Mouse (Mus musculus): Measurements from ENCODE around the gene Cdc27. TPM values are rescaled to one million over a fixed set of nuclear protein-coding genes. Genes with fewer than 3 reads are reported as not detected.
"Not testable (repeated sequence)": the region's sequence is repeated elsewhere in the genome, so short reads cannot be mapped to it uniquely, and the experiment has no call there.

Gene Cdc27
- polyA plus RNA-seq, 1 experiment = 16.2 TPM

DNA sequence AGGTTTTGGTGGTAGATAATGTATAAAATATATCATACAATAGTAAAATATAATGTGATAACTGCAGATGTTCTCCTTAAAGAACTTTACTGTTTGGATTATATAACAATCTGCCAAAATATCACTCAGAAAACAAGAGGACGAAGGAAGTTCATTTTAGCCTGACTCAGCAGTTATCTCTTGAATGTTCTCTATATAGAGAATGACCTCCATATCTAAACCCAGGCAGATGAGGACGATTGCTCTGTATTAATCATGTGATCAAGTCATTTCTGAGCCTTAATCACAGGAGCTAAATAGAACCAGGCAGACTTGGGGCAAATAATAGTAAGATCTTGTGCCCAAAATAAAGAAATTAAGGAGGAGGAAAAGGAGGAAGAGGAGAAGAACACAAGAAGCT, 5.9 kb downstream of the Cdc27 start:
- Histone ChIP-seq H3K27ac (ENCODE audit: control insufficient read depth, insufficient read depth, low read depth, low read length, poor library complexity) (no peak overlapping the region), H3K4me3 (replicated peaks; ENCODE audit: control insufficient read depth, low read depth, low read length) (no peak overlapping the region), H3K4me1 (ENCODE audit: control insufficient read depth, insufficient read depth, low read length) (no peaks in the 10 kb centered on the region; the same call in 1 of the 2 replicates)
- WGBS = 22% methylated on average over 2 of the region's 2 CpGs
- TF ChIP-seq CTCF (IDR thresholded peaks at IDR 0.05; ENCODE audit: control insufficient read depth, insufficient read depth, low read length) (no peak), POLR2A (IDR thresholded peaks at IDR 0.05; ENCODE audit: borderline replicate concordance, control insufficient read depth, low read depth, low read length) (no peak)

DNA sequence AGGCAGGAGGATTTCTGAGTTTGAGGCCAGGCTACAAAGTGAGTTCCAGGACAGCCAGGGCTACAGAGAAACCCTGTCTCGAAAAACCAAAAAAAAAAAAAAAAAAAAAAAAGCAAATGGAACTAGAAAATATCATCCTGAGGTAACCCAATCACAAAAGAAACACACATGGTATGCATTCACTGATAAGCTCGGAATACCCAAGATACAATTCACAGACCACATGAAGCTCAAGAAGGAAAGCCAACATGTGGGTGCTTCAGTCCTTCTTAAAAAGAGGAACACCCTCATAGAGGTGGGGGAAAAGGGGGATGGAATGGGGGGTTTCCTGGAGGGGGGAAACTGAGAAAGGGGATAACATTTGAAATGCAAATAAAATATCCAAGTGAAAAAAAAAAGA, 7.1 kb downstream of the Cdc27 start:
- H3K27ac ChIP-seq (ENCODE audit: control insufficient read depth, insufficient read depth, low read depth, low read length, poor library complexity); H3K4me3 ChIP-seq (replicated peaks; ENCODE audit: control insufficient read depth, low read depth, low read length); H3K4me1 ChIP-seq (ENCODE audit: control insufficient read depth, insufficient read depth, low read length): not testable (repeated sequence)
- whole genome bisulfite sequencing = 44% methylated on average over 2 of the region's 2 CpGs

DNA sequence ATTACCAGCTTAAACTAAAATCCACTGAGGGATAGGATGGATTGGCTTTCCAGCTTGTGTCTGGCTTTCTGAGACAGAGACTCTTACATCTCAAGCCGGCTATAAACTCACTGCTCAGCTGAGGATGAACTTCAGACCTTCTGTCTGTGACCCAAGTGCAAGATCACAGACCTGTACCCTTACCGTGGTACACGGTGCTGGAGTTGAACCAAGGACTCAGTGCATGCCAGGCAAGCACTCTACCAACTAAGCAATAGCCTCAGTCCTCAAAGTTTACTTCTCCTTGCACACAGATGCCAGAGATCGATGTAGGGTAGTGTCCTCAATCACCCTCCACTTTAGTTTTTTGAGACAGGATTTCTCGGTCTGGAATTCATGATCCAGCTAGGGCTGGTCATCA, 10.6 kb downstream of the Cdc27 start:
- TF ChIP-seq CTCF (IDR thresholded peaks at IDR 0.05; ENCODE audit: control insufficient read depth, insufficient read depth, low read length) (no peak), POLR2A (IDR thresholded peaks at IDR 0.05; ENCODE audit: borderline replicate concordance, control insufficient read depth, low read depth, low read length) (no peak)
- no peak overlapping the region for H3K27ac ChIP-seq (ENCODE audit: control insufficient read depth, insufficient read depth, low read depth, low read length, poor library complexity)
- 90% methylated on average over 5 of the region's 5 CpGs for WGBS
- H3K4me1 ChIP-seq (ENCODE audit: control insufficient read depth, insufficient read depth, low read length) = no peaks in the 10 kb centered on the region; the same call in 1 of the 2 replicates
- no peak overlapping the region for H3K4me3 ChIP-seq (replicated peaks; ENCODE audit: control insufficient read depth, low read depth, low read length)

DNA sequence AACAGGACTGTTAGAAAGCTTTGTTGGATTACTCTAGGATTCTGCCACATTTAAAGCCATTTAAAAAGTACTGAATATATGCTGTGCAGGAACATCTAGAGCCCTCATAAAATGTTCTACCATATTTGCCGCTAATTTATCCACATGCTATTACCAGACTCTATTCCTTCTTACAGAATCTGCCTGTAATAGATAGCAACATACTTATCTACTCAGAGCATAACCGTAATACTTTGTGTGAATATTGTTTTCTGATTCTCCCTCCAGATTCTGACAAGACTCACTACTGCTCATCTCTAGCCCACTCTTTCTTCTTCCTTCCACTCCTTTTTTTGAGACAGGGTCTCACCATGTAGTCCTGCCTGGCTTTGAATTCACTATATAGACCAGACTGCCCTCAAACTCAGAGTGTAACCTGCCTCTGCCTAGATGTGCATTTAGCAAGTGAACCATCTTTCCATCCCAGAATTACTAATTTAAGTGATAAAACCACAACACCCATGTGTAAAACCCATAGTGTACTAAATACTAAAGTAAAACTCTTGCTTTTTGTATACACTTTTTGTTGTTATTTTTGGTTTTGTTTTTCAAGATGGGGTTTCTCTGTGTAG, 12.4 kb downstream of the Cdc27 start:
- no peak overlapping the region for H3K4me3 ChIP-seq (replicated peaks; ENCODE audit: control insufficient read depth, low read depth, low read length)
- WGBS = 63% methylated on average over 2 of the region's 2 CpGs
- TF ChIP-seq CTCF (IDR thresholded peaks at IDR 0.05; ENCODE audit: control insufficient read depth, insufficient read depth, low read length) (no peak), POLR2A (IDR thresholded peaks at IDR 0.05; ENCODE audit: borderline replicate concordance, control insufficient read depth, low read depth, low read length) (no peak)
- H3K4me1 ChIP-seq (ENCODE audit: control insufficient read depth, insufficient read depth, low read length) = no peaks in the 10 kb centered on the region
- H3K27ac ChIP-seq (ENCODE audit: control insufficient read depth, insufficient read depth, low read depth, low read length, poor library complexity) = no peak overlapping the region

DNA sequence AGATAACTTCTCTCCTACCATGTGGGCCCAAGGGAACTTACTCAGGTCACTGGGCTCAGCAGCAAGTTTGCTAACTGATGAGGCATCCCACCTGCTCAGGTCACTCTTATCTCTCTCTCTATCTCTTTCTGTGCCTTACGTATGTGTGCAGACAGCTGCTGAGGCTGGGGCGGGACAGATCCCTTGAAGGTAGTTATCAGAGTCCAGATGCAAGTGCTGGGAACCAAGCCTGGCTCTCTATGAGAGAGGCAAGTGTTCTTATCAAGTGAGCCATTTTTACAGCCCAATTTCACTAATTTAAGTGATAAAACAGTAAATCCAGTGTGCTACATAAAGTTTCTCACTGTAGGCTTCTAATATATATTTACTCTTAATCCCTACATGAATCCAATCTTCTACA, 13.6 kb downstream of the Cdc27 start:
- 69% methylated on average over 2 of the region's 2 CpGs for WGBS

DNA sequence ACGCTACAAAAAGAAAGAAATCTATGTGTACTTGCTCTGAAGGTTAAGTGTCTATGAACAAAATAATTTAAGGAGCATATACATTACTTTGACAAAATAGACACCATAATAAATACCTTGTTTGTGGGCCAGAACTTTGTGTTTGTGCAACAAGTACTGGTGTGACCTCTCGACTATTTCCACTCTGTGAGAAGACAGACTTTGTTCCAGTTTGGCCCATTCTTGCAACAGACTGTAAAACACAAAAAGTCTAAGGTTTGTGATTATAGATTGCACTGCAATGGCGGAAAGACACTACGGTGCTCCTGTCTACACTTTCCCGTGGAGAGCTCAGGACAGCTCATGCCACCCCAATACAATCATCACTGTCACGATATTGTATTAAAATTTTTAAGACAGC, 24.5 kb downstream of the Cdc27 start:
- Histone ChIP-seq H3K4me3 (replicated peaks; ENCODE audit: control insufficient read depth, low read depth, low read length) (no peak overlapping the region), H3K4me1 (ENCODE audit: control insufficient read depth, insufficient read depth, low read length) (no peaks in the 10 kb centered on the region), H3K27ac (ENCODE audit: control insufficient read depth, insufficient read depth, low read depth, low read length, poor library complexity) (no peak overlapping the region)
- TF ChIP-seq POLR2A (IDR thresholded peaks at IDR 0.05; ENCODE audit: borderline replicate concordance, control insufficient read depth, low read depth, low read length) (no peak), CTCF (IDR thresholded peaks at IDR 0.05; ENCODE audit: control insufficient read depth, insufficient read depth, low read length) (no peak)
- WGBS = 93% methylated on average over 6 of the region's 6 CpGs

More for the DNA sequence above, 13.6 kb downstream of the Cdc27 start:
- Histone ChIP-seq H3K4me3 (replicated peaks; ENCODE audit: control insufficient read depth, low read depth, low read length) (no peak overlapping the region), H3K4me1 (ENCODE audit: control insufficient read depth, insufficient read depth, low read length) (no peaks in the 10 kb centered on the region), H3K27ac (ENCODE audit: control insufficient read depth, insufficient read depth, low read depth, low read length, poor library complexity) (no peak overlapping the region)
- TF ChIP-seq CTCF (IDR thresholded peaks at IDR 0.05; ENCODE audit: control insufficient read depth, insufficient read depth, low read length) (no peak), POLR2A (IDR thresholded peaks at IDR 0.05; ENCODE audit: borderline replicate concordance, control insufficient read depth, low read depth, low read length) (no peak)

DNA sequence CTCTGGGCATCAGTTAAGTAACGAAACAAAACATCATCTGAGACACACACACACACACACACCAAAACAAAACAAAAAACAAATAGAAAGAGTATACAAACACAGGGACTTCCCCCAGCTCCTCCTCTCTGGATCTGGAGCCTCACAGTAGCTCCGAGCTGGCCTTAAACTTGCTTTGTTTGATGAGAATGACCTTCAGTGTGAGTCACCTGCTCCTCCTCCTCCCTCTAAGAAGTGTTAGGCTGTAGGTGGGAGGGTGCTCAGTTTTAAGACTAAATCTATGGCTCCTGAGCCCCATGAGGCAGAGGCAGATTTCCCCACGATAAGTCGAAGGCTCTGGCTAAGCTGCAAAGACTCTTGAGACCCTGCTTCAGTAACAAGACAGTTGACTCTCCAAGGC, 38.0 kb downstream of the Cdc27 start:
- H3K4me3 ChIP-seq (replicated peaks; ENCODE audit: control insufficient read depth, low read depth, low read length) = no peak overlapping the region
- WGBS = 87% methylated on average over 4 of the region's 4 CpGs
- no peak overlapping the region for H3K27ac ChIP-seq (ENCODE audit: control insufficient read depth, insufficient read depth, low read depth, low read length, poor library complexity)
- no peak for TF ChIP-seq CTCF (IDR thresholded peaks at IDR 0.05; ENCODE audit: control insufficient read depth, insufficient read depth, low read length)
- TF ChIP-seq POLR2A (IDR thresholded peaks at IDR 0.05; ENCODE audit: borderline replicate concordance, control insufficient read depth, low read depth, low read length) = no peak
- no peaks in the 10 kb centered on the region for H3K4me1 ChIP-seq (ENCODE audit: control insufficient read depth, insufficient read depth, low read length)

DNA sequence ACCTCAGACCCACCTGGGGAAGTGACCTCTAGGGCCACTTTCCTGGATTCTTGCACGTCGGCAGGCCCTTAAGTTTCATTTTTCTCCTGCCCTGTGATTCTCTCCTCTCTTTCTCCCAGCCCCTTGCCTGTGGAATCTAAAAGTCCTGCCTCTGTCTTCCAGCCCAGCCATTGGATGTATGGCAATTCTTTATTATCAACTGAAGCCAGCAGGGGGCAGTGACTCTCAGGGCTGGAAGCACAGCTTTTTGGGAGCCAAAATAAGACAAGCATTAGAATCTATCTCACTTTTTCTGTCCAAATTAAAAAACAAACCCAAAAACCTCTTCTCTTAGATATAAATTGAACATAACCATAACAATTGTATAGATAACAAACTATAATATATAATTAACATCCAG, 39.8 kb downstream of the Cdc27 start:
- no peak overlapping the region for H3K27ac ChIP-seq (ENCODE audit: control insufficient read depth, insufficient read depth, low read depth, low read length, poor library complexity)
- TF ChIP-seq CTCF (IDR thresholded peaks at IDR 0.05; ENCODE audit: control insufficient read depth, insufficient read depth, low read length) (peak; percentile 50), POLR2A (IDR thresholded peaks at IDR 0.05; ENCODE audit: borderline replicate concordance, control insufficient read depth, low read depth, low read length) (no peak)
- 95% methylated on average over 2 of the region's 2 CpGs for WGBS
- H3K4me3 ChIP-seq (replicated peaks; ENCODE audit: control insufficient read depth, low read depth, low read length) = no peak overlapping the region
- H3K4me1 ChIP-seq (ENCODE audit: control insufficient read depth, insufficient read depth, low read length) = no peaks in the 10 kb centered on the region

DNA sequence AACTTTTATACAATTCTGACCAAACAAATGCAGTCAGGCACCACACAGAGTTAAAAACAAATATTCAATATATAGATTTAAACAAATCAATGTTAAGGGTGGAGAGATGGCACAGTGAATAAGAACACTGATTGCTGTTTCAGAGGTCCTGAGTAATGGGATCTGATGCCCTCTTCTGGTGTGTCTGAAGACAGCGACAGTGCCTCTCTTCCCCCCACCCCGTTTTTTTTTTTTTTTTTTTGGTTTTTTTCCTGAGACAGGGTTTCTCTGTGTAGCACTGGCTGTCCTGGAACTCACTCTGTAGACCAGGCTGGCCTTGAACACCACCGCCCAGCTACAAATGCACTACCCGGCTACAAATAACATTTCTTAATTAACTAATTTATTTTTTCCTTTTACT, 42.0 kb downstream of the Cdc27 start:
- Histone ChIP-seq H3K4me1 (ENCODE audit: control insufficient read depth, insufficient read depth, low read length) (no peaks in the 10 kb centered on the region), H3K4me3 (replicated peaks; ENCODE audit: control insufficient read depth, low read depth, low read length) (no peak overlapping the region), H3K27ac (ENCODE audit: control insufficient read depth, insufficient read depth, low read depth, low read length, poor library complexity) (no peak overlapping the region)
- TF ChIP-seq POLR2A (IDR thresholded peaks at IDR 0.05; ENCODE audit: borderline replicate concordance, control insufficient read depth, low read depth, low read length) = no peak
- TF ChIP-seq CTCF (IDR thresholded peaks at IDR 0.05; ENCODE audit: control insufficient read depth, insufficient read depth, low read length) = no peak
- 77% methylated on average over 4 of the region's 4 CpGs for WGBS
